Mouse (Mus musculus) neural tube, embryonic 13.5 days (tissue): ENCODE results near the gene Arid3c. TPM values are rescaled to one million over a fixed set of nuclear protein-coding genes. Genes with fewer than 3 reads are reported as not detected.
A peak's percentile ranks its signal among the peaks of the same experiment; 100 is the strongest.
"Not testable (repeated sequence)": the region's sequence is repeated elsewhere in the genome, so short reads cannot be mapped to it uniquely, and the experiment has no call there.

Experiments used
- ATAC-seq: fragments of 200-750 bp; cut with Nextera tagmentation; 2 replicates; pipeline ENCODE4 v1.8.0; 2017; ENCODE audit warnings: low read depth, mild to moderate bottlenecking, moderate TSS enrichment, moderate library complexity
- H3K27ac ChIP-seq: fragments of 300-500 bp; sonication (generic); replicated peaks from 2 replicates; pipeline ENCODE4 v1.5.1; 2015; ENCODE audit warnings: moderate library complexity, mild to moderate bottlenecking, inconsistent platforms
- H3K27me3 ChIP-seq: fragments of 300-500 bp; sonication (generic); 2 replicates; pipeline ENCODE4 v1.6.1; 2015; ENCODE audit warnings: mild to moderate bottlenecking, inconsistent platforms
- H3K36me3 ChIP-seq: fragments of 300-500 bp; sonication (generic); 2 replicates; pipeline ENCODE4 v1.6.1; 2015; ENCODE audit warnings: mild to moderate bottlenecking, inconsistent platforms
- H3K4me1 ChIP-seq: fragments of 300-500 bp; sonication (generic); replicated peaks from 2 replicates; pipeline ENCODE4 v1.6.1; 2015; ENCODE audit warnings: inconsistent platforms
- H3K4me2 ChIP-seq: fragments of 300-500 bp; sonication (generic); 2 replicates; pipeline ENCODE4 v1.6.1; 2015; ENCODE audit warnings: inconsistent platforms, mild to moderate bottlenecking, moderate library complexity
- H3K4me3 ChIP-seq: fragments of 300-500 bp; sonication (generic); 2 replicates; pipeline ENCODE4 v1.5.1; 2015; ENCODE audit warnings: mild to moderate bottlenecking, inconsistent platforms
- H3K9ac ChIP-seq: fragments of 300-500 bp; sonication (generic); 2 replicates; pipeline ENCODE4 v1.6.1; 2015; ENCODE audit warnings: moderate library complexity, mild to moderate bottlenecking, inconsistent platforms
- H3K9me3 ChIP-seq: fragments of 300-500 bp; sonication (generic); 2 replicates; pipeline ENCODE4 v1.6.1; 2016; ENCODE audit warnings: inconsistent platforms
- WGBS: fragments of 180-500 bp; shearing (Covaris S2); methylation state at CpG from one replicate; pipeline ENCODE4 v1.1.7; 2015; 5-methylcytosine and 5-hydroxymethylcytosine counted together
- polyA plus RNA-seq: library from polyadenylated mRNA; unstranded; fragments of >200 nt; fragmentation: Nextera tagmentation; extraction: Ambion mirVana; gene quantifications from 2 replicates; pipeline ENCODE4 v1.2.1, GENCODE M21; 2015

Gene Arid3c
- polyA plus RNA-seq, 1 experiment from 2014 or later, result 2.2 TPM

- H3K4me2 ChIP-seq, result peak within 1 kb of the TSS; percentile 94
- H3K36me3 ChIP-seq, result peaks cover 37% of the 10 kb centered on the region
- peak within 1 kb of the TSS; percentile 77 for H3K4me3 ChIP-seq
- peaks cover 50% of the 10 kb centered on the region for H3K4me1 ChIP-seq
- H3K27ac ChIP-seq, result peak within 1 kb of the TSS; percentile 80
- H3K9me3 ChIP-seq, result no peaks in the 10 kb centered on the region
- no peaks in the 10 kb centered on the region for H3K27me3 ChIP-seq
- under 1% methylated on average over 61 of the region's 61 CpGs for WGBS
- peak within 1 kb of the TSS; percentile 90 for H3K9ac ChIP-seq
- peak; percentile 48 for ATAC-seq
Observed at GRCm38 (mm10) chr4:41713197-41714067, 17.5 kb downstream of the Arid3c start, which contains the start of gene Rpp25l. Gene Rpp25l, minus strand, starts transcription at chr4:41713534.

- Histone ChIP-seq H3K27ac (peak overlapping the region; percentile 80), H3K36me3 (peaks cover 29% of the 10 kb centered on the region), H3K4me2 (peak overlapping the region; percentile 94), H3K27me3 (no peaks in the 10 kb centered on the region), H3K9me3 (no peaks in the 10 kb centered on the region), H3K4me1 (peaks cover 56% of the 10 kb centered on the region), H3K9ac (peak overlapping the region; percentile 90), H3K4me3 (peak overlapping the region; percentile 77)
- no peak; the same call in 1 of the 2 replicates for ATAC-seq
- 43% methylated on average over 31 of the region's 31 CpGs for WGBS
Observed at GRCm38 (mm10) chr4:41712421-41713196, 18.3 kb downstream of the Arid3c start.

GRCm38 (mm10) chr4:41711705-41712375 is 19.1 kb downstream of the Arid3c start:
- Histone ChIP-seq H3K9me3 (no peaks in the 10 kb centered on the region), H3K27ac (no peak overlapping the region), H3K4me1 (peaks cover 61% of the 10 kb centered on the region), H3K36me3 (peaks cover 22% of the 10 kb centered on the region; the same call in 1 of the 2 replicates), H3K9ac (peak overlapping the region; percentile 90), H3K27me3 (no peaks in the 10 kb centered on the region), H3K4me2 (peak overlapping the region; percentile 94), H3K4me3 (peak overlapping the region; percentile 77)
- WGBS, result 80% methylated on average over 16 of the region's 16 CpGs
- no peak for ATAC-seq

GRCm38 (mm10) chr4:41710229-41710628 is 20.7 kb downstream of the Arid3c start:
- peaks cover 14% of the 10 kb centered on the region; the same call in 1 of the 2 replicates for H3K36me3 ChIP-seq
- H3K9me3 ChIP-seq, result no peaks in the 10 kb centered on the region
- WGBS, result 68% methylated on average over 4 of the region's 4 CpGs
- peaks cover 8% of the 10 kb centered on the region; the same call in 1 of the 2 replicates for H3K27me3 ChIP-seq
- H3K4me1 ChIP-seq, result peaks cover 61% of the 10 kb centered on the region
- H3K4me2 ChIP-seq, result no peak overlapping the region
- no peak overlapping the region for H3K27ac ChIP-seq
- H3K9ac ChIP-seq, result no peak overlapping the region
- no peak overlapping the region for H3K4me3 ChIP-seq
- no peak for ATAC-seq

GRCm38 (mm10) chr4:41708192-41708745 is 22.7 kb downstream of the Arid3c start:
- Histone ChIP-seq H3K9me3 (no peaks in the 10 kb centered on the region), H3K9ac (no peak overlapping the region), H3K4me2 (no peak overlapping the region), H3K27me3 (peaks cover 10% of the 10 kb centered on the region; the same call in 1 of the 2 replicates), H3K4me3 (no peak overlapping the region), H3K36me3 (peaks cover 9% of the 10 kb centered on the region; the same call in 1 of the 2 replicates), H3K4me1 (peaks cover 58% of the 10 kb centered on the region), H3K27ac (0 out of 2 replicates have a peak overlapping the region, but pooled peaks have one; percentile 57)
- 43% methylated on average over 8 of the region's 8 CpGs for WGBS
- ATAC-seq, result no peak

- peak overlapping the region; percentile 57; the same call in 1 of the 2 replicates for H3K27ac ChIP-seq
- peaks cover 10% of the 10 kb centered on the region; the same call in 1 of the 2 replicates for H3K27me3 ChIP-seq
- peak overlapping the region; percentile 2; the same call in 1 of the 2 replicates for H3K9ac ChIP-seq
- peaks cover 9% of the 10 kb centered on the region; the same call in 1 of the 2 replicates for H3K36me3 ChIP-seq
- under 1% methylated on average over 13 of the region's 13 CpGs for WGBS
- ATAC-seq, result peak; percentile 71
- no peaks in the 10 kb centered on the region for H3K9me3 ChIP-seq
- H3K4me2 ChIP-seq, result peak overlapping the region; percentile 39
- peaks cover 50% of the 10 kb centered on the region for H3K4me1 ChIP-seq
- no peak overlapping the region for H3K4me3 ChIP-seq
Observed at GRCm38 (mm10) chr4:41707011-41707535, 23.9 kb downstream of the Arid3c start.

- no peak overlapping the region for H3K4me3 ChIP-seq
- peaks cover 40% of the 10 kb centered on the region for H3K4me1 ChIP-seq
- H3K27ac ChIP-seq, result 0 out of 2 replicates have a peak overlapping the region, but pooled peaks have one; percentile 29
- H3K36me3 ChIP-seq, result peaks cover 7% of the 10 kb centered on the region; the same call in 1 of the 2 replicates
- 55% methylated on average over 19 of the region's 19 CpGs for WGBS
- no peaks in the 10 kb centered on the region for H3K9me3 ChIP-seq
- peaks cover 10% of the 10 kb centered on the region; the same call in 1 of the 2 replicates for H3K27me3 ChIP-seq
- no peak for ATAC-seq
- H3K4me2 ChIP-seq, result peak overlapping the region; percentile 39
- H3K9ac ChIP-seq, result 0 out of 2 replicates have a peak overlapping the region, but pooled peaks have one; percentile 3
Observed at GRCm38 (mm10) chr4:41705922-41706754, 24.8 kb downstream of the Arid3c start.

- H3K27me3 ChIP-seq, result peaks cover 10% of the 10 kb centered on the region; the same call in 1 of the 2 replicates
- no peak overlapping the region for H3K4me3 ChIP-seq
- no peak overlapping the region for H3K4me2 ChIP-seq
- 4% methylated on average over 5 of the region's 5 CpGs for WGBS
- ATAC-seq, result no peak
- H3K9me3 ChIP-seq, result no peaks in the 10 kb centered on the region
- H3K9ac ChIP-seq, result no peak overlapping the region
- no peaks in the 10 kb centered on the region for H3K36me3 ChIP-seq
- no peak overlapping the region for H3K27ac ChIP-seq
- H3K4me1 ChIP-seq, result peaks cover 35% of the 10 kb centered on the region
Observed at GRCm38 (mm10) chr4:41704651-41705050, 26.3 kb downstream of the Arid3c start.

GRCm38 (mm10) chr4:41702226-41702625 is 28.7 kb downstream of the Arid3c start:
- not testable (repeated sequence) for ATAC-seq, H3K9ac ChIP-seq, H3K36me3 ChIP-seq, H3K27me3 ChIP-seq, H3K27ac ChIP-seq, H3K9me3 ChIP-seq, H3K4me2 ChIP-seq, H3K4me3 ChIP-seq
- H3K4me1 ChIP-seq, result peaks cover 24% of the 10 kb centered on the region
- 76% methylated on average over 2 of the region's 2 CpGs for WGBS

GRCm38 (mm10) chr4:41700224-41700623 is 30.7 kb downstream of the Arid3c start:
- WGBS, result 70% methylated on average over 7 of the region's 8 CpGs
- H3K4me2 ChIP-seq, H3K4me1 ChIP-seq, H3K9ac ChIP-seq, H3K4me3 ChIP-seq, H3K9me3 ChIP-seq, H3K36me3 ChIP-seq, H3K27me3 ChIP-seq, ATAC-seq, H3K27ac ChIP-seq: not testable (repeated sequence)
